Mouse (Mus musculus): ENCODE results near the gene Gstm4.
A peak's percentile ranks its signal among the peaks of the same experiment; 100 is the strongest.
"Not testable (repeated sequence)": the region's sequence is repeated elsewhere in the genome, so short reads cannot be mapped to it uniquely, and the experiment has no call there.

Gstm4 gene

GRCm38 (mm10) chr3:108070295-108071293 is 25.9 kb upstream of the Gstm4 start:
- DNase-seq (ENCODE audit: low read depth, low spot score) = peak; percentile 57

- no peak for DNase-seq (ENCODE audit: low read depth, low spot score)
Observed at GRCm38 (mm10) chr3:108069231-108069870, 24.7 kb upstream of the Gstm4 start.

GRCm38 (mm10) chr3:108068826-108069225 is 24.1 kb upstream of the Gstm4 start:
- no peak for DNase-seq (ENCODE audit: low read depth, low spot score)

GRCm38 (mm10) chr3:108067370-108067934 is 22.8 kb upstream of the Gstm4 start:
- no peak for DNase-seq (ENCODE audit: low read depth, low spot score)

- DNase-seq (ENCODE audit: low read depth, low spot score) = no peak
Observed at GRCm38 (mm10) chr3:108065551-108065950, 20.9 kb upstream of the Gstm4 start.

- DNase-seq (ENCODE audit: low read depth, low spot score) = no peak
Observed at GRCm38 (mm10) chr3:108064672-108065071, 20.0 kb upstream of the Gstm4 start.

- DNase-seq (ENCODE audit: low read depth, low spot score) = no peak
Observed at GRCm38 (mm10) chr3:108062648-108063047, 18.0 kb upstream of the Gstm4 start.

- DNase-seq (ENCODE audit: low read depth, low spot score) = peak; percentile 79
Observed at GRCm38 (mm10) chr3:108061420-108061819, 16.7 kb upstream of the Gstm4 start.

GRCm38 (mm10) chr3:108050493-108050892 is 5.8 kb upstream of the Gstm4 start:
- no peak for DNase-seq (ENCODE audit: low read depth, low spot score)

- DNase-seq (ENCODE audit: low read depth, low spot score) = no peak
Observed at GRCm38 (mm10) chr3:108048306-108048705, 3.6 kb upstream of the Gstm4 start.

GRCm38 (mm10) chr3:108046944-108047655 is 2.4 kb upstream of the Gstm4 start:
- no peak for DNase-seq (ENCODE audit: low read depth, low spot score)

GRCm38 (mm10) chr3:108033156-108033555 is 11.5 kb downstream of the Gstm4 start:
- no peak for DNase-seq (ENCODE audit: low read depth, low spot score)

GRCm38 (mm10) chr3:108032113-108032512 is 12.6 kb downstream of the Gstm4 start:
- no peak for DNase-seq (ENCODE audit: low read depth, low spot score)

- no peak for DNase-seq (ENCODE audit: low read depth, low spot score)
Observed at GRCm38 (mm10) chr3:108028641-108029365, 15.9 kb downstream of the Gstm4 start.

- DNase-seq (ENCODE audit: low read depth, low spot score) = no peak
Observed at GRCm38 (mm10) chr3:108026597-108026996, 18.1 kb downstream of the Gstm4 start.

GRCm38 (mm10) chr3:108026049-108026448 is 18.6 kb downstream of the Gstm4 start:
- DNase-seq (ENCODE audit: low read depth, low spot score) = no peak

- DNase-seq (ENCODE audit: low read depth, low spot score) = no peak
Observed at GRCm38 (mm10) chr3:108025318-108025717, 19.4 kb downstream of the Gstm4 start.

- no peak for DNase-seq (ENCODE audit: low read depth, low spot score)
Observed at GRCm38 (mm10) chr3:108022650-108023049, 22.0 kb downstream of the Gstm4 start.

GRCm38 (mm10) chr3:108020351-108021022 is 24.2 kb downstream of the Gstm4 start:
- not testable (repeated sequence) for DNase-seq (ENCODE audit: low read depth, low spot score)

GRCm38 (mm10) chr3:108019226-108019625 is 25.5 kb downstream of the Gstm4 start:
- DNase-seq (ENCODE audit: low read depth, low spot score) = not testable (repeated sequence)
